Mouse (Mus musculus) megakaryocyte, embryonic 14.5 days (primary cell): ENCODE data around the gene Myt1l. TPM values are rescaled to one million over a fixed set of nuclear protein-coding genes. Genes with fewer than 3 reads are reported as not detected.

ENCODE experiments used
- H3K27me3 ChIP-seq: replicated peaks from 2 replicates; pipeline ENCODE3; 2012; ENCODE audit warnings: inconsistent platforms
- H3K36me3 ChIP-seq: replicated peaks from 2 replicates; pipeline ENCODE3; 2012; ENCODE audit warnings: low read length, inconsistent platforms, mixed read lengths
- H3K4me1 ChIP-seq: 2 replicates; pipeline ENCODE4 v1.6.1; 2012; ENCODE audit warnings: inconsistent platforms
- H3K4me3 ChIP-seq: replicated peaks from 2 replicates; pipeline ENCODE3; 2012; ENCODE audit warnings: moderate library complexity, mild to moderate bottlenecking, inconsistent platforms
- H3K9me3 ChIP-seq: 2 replicates; pipeline ENCODE4 v1.6.1; 2012; ENCODE audit warnings: inconsistent platforms
- FLI1 ChIP-seq: IDR thresholded peaks from 2 replicates; pipeline ENCODE4 v1.6.1; 2012; ENCODE audit warnings: low read length, inconsistent platforms, mixed read lengths
- GATA1 ChIP-seq: IDR thresholded peaks from 3 replicates; pipeline ENCODE4 v1.6.1; 2012; ENCODE audit warnings: mixed read lengths, low read length, inconsistent platforms, borderline replicate concordance
- polyA plus RNA-seq: library from polyadenylated mRNA; stranded (reverse); fragments of >175 nt; gene quantifications from 2 replicates; pipeline ENCODE4 v1.2.3, GENCODE M21; 2012; ENCODE audit warnings: low replicate concordance; ENCODE audit not compliant: insufficient read depth

The Myt1l gene
- polyA plus RNA-seq, 1 experiment: 0.23 TPM

DNA sequence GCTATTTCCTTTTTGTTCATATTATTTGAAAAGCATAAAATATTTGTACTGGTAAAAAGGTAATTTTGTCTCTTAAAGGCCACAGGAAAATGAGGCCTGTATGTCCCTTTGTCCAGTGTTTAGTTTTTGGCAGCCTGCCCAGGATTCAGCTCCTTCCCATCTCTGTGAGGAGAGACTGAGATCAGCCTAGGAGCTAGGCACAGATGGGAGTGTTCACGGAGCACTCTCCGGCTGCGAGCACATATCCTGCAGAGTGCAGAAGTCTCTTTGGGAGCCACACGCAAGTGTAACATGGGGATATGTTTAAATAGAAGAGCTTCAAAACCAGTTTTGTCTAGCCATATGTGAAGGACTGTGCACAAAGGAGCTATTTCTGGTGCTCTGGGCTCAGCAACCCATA is 174.4 kb downstream of the Myt1l start:
- H3K4me3 ChIP-seq: no peak overlapping the region
- H3K4me1 ChIP-seq: no peaks in the 10 kb centered on the region
- H3K9me3 ChIP-seq: peaks cover 6% of the 10 kb centered on the region; the same call in 1 of the 2 replicates
- TF ChIP-seq GATA1 (no peak), FLI1 (no peak)
- H3K27me3 ChIP-seq: no peaks in the 10 kb centered on the region
- H3K36me3 ChIP-seq: no peaks in the 10 kb centered on the region

DNA sequence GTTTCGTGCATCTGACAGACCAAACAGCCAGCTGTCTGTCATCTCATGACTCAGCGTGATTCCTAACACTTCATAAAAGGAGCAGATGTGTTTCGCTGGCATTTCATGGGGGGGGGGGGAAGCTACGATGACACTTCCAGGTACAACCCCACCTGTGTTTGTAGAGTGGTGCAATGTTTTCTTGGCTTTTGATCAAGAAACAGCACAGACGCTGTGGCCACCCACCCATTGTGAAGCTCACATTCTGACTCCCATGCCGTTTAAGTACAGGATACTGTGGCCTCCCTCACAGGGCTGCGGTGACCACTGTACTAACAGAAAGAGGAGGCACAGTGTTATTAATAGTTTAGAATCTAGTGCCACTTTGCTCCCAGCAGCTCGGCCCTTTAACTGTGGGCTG is 175.4 kb downstream of the Myt1l start:
- Histone ChIP-seq H3K4me3 (no peak overlapping the region), H3K36me3 (no peaks in the 10 kb centered on the region), H3K4me1 (no peaks in the 10 kb centered on the region), H3K27me3 (no peaks in the 10 kb centered on the region), H3K9me3 (0 out of 2 replicates have a peak, but pooled peaks cover 3% of the 10 kb centered on the region)
- TF ChIP-seq FLI1 (no peak), GATA1 (no peak)

DNA sequence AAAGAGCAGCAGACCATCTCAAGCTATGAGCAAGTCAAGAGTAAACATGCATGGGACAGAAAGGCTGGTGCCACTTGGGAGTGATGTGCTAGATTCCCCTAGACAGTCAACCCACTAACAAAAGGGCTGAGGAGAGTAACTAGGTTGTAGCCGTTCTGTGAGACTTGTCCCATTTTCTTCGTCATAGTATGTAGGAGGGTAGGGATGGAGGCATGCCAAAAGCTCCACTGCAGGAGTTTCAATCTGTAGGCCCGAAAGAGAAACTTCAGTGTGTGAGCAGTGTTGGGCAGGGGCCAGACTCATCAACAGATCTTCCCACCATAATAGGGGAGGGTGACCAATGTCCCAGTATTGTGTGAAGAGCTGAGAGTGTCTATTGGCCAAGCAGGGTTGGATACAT is 178.9 kb downstream of the Myt1l start:
- no peaks in the 10 kb centered on the region for H3K36me3 ChIP-seq
- no peaks in the 10 kb centered on the region for H3K4me1 ChIP-seq
- no peak overlapping the region for H3K4me3 ChIP-seq
- TF ChIP-seq FLI1: no peak
- no peak for TF ChIP-seq GATA1
- 0 out of 2 replicates have a peak, but pooled peaks cover 3% of the 10 kb centered on the region for H3K9me3 ChIP-seq
- no peaks in the 10 kb centered on the region for H3K27me3 ChIP-seq

DNA sequence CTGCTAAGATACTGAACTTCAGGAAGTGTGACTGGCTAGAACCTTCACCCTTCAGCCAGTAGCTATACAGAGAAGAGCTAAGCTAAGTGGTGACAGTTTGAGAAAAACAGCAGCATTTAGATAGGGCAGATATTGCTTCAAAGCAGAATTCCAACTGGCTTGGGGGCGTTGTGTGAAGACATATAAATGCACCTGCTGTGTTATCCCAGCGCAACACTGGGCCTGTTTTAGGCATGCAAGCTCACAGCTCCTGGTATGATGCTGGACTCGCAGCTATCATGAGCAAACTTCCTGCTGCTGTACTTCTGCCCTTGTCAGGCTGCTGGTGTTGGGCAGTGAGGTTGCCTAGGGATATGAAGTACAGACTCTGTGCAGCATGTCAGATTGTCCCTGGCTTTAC is 180.0 kb downstream of the Myt1l start:
- Histone ChIP-seq H3K36me3 (no peaks in the 10 kb centered on the region), H3K9me3 (no peaks in the 10 kb centered on the region), H3K4me1 (no peaks in the 10 kb centered on the region), H3K27me3 (no peaks in the 10 kb centered on the region), H3K4me3 (no peak overlapping the region)
- TF ChIP-seq FLI1 (no peak), GATA1 (no peak)

DNA sequence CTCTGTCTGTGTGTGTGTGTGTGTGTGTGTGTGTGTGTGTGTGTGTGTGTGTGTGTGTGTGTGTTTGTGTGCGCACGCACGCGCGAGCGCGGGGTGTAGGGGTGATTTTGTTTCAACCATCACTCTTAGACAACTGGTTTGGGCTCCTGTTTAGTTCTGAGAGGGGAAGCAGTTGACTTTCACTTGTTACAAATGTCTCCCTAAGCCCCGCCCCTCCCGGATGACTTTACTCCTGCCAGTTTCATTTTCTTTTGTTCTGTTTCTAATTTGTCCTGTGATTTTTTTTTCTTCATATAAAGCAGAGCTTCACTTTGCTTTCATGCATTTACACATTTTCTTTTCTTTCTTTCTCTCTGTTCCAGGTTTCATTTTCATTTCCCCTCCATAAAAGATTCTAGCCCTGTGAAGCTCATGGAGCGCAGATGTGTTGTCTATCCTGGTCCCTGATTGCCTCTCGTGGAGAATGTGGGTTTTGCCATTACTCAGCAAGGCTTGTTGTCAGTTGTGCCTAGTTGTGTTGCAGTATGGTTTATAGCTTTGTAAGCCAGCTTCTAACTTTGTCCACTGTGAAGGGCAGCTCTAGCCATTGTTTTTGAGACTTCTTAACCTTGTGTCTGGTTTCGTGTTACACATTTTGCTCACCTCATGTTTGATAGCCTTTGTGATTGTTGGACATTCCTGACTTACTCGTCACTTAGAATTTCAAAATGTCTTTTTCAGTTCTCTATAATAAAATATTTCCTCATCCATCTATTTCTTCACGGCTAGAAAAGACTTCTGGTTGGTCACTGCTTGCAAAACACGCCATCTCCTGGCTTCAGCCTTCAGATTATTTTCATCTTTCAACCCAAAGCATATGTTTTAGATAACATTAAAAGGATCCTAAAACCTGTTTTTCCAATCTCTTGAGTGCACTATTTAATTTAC is 184.9 kb downstream of the Myt1l start:
- Histone ChIP-seq H3K9me3 (no peaks in the 10 kb centered on the region), H3K4me1 (no peaks in the 10 kb centered on the region), H3K4me3 (peak overlapping the region; percentile 18), H3K36me3 (no peaks in the 10 kb centered on the region), H3K27me3 (no peaks in the 10 kb centered on the region)
- TF ChIP-seq FLI1 (no peak), GATA1 (no peak)

DNA sequence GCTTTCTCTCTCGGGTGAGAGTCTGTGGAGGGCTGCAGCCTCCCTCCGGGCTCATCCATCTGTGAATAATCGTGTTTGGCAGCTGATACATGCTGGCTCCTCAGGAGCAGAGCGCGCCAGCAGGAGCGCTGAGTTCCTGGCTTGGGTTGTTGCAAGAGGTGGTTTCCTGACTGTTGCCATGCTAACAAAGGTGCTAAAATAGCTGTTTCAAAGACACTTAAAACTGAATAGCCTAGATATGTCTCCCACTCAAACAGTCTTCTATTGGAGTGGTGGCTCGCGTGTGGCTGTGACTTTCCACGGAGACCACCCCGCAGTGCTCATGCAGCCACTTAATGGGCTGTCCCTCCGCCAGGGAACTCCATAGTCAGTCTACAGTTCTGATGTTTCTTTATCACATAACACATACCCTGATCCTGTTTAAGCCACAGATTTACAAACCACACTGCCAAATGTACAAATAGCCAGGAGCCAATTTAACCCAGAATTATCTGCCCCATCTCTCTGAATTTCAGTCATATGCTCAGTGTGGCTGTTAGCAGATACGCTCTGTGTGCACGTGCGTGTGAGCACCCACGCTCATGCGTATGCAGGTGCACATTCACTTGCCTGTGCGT is 195.6 kb downstream of the Myt1l start:
- Histone ChIP-seq H3K36me3 (no peaks in the 10 kb centered on the region), H3K27me3 (no peaks in the 10 kb centered on the region), H3K9me3 (peaks cover 23% of the 10 kb centered on the region), H3K4me1 (no peaks in the 10 kb centered on the region), H3K4me3 (no peak overlapping the region)
- TF ChIP-seq GATA1 (no peak), FLI1 (no peak)

DNA sequence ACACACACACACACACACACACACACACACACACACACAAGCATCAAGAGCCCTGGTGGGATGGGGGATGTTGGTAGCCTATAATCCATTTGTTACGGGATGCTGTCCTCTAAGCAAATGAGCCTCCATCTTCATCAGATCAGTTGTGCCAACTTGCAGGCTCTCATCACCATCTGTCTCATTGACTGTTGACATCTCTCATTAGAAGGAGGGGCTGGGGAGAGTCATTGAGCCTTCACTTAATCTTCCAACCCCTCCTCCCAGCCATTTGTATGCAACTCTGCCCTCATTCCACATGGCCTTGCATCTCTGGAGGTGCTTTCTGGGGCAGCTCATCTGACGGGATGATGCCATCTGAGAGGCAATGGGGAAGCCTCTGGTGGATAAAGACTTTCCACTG is 200.1 kb downstream of the Myt1l start:
- no peak overlapping the region for H3K4me3 ChIP-seq
- no peaks in the 10 kb centered on the region for H3K4me1 ChIP-seq
- H3K36me3 ChIP-seq: no peaks in the 10 kb centered on the region
- H3K9me3 ChIP-seq: peaks cover 20% of the 10 kb centered on the region
- no peaks in the 10 kb centered on the region for H3K27me3 ChIP-seq
- TF ChIP-seq FLI1 (no peak), GATA1 (no peak)

DNA sequence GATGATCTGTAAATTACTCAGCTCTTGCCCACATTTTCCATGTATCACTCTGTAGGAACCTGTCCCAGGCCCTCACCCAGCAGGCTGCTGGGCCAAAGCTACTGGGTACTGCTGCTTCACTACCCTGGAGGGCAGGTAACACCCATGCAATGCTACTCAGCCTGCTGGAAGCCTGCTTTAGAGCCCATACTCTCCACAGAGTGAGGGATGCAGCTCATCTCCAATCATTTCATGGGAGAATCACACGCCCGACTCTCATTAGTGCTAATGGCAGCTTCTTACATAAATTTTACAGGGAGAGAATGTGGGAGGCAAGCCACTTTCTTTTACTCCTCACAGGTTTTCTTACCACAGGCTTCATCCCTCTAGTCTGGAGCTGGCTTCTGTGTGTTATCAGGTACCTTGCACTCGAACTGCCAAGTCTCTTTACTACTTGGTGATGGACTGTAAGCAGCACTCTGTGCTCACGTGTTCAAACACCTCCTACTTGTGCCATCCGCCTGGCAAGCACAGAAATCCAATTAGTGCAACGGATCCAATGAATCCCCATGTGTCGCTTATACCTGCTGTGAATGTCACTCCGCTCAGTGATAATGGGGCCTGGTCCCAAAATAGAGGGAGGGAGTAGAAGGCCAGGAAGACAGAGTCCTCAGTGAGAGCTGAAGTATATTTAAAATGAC is 212.3 kb downstream of the Myt1l start:
- Histone ChIP-seq H3K4me1 (no peaks in the 10 kb centered on the region), H3K4me3 (no peak overlapping the region), H3K9me3 (peaks cover 18% of the 10 kb centered on the region; the same call in 1 of the 2 replicates), H3K27me3 (no peaks in the 10 kb centered on the region), H3K36me3 (no peaks in the 10 kb centered on the region)
- TF ChIP-seq GATA1: no peak
- no peak for TF ChIP-seq FLI1

DNA sequence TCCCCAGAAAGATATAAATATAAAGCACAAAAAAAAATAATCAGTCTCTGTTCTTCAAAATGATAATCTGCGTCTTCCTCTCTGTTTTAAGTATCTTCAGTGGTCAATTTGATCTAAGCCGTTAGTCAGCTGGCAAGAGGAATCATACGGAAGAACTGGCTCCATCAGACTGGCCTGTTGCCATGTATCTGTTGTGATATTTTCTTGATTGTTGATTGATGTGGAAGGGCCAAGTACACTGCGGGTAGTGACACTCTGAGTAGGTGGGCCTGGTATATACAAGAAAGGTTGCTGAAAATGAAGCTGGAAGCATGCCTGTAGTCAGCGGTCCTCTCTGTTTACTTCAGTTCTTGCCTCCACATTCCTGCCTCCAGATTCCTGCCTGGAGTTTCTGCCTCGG is 213.0 kb downstream of the Myt1l start:
- no peaks in the 10 kb centered on the region for H3K36me3 ChIP-seq
- no peaks in the 10 kb centered on the region for H3K4me1 ChIP-seq
- H3K27me3 ChIP-seq: no peaks in the 10 kb centered on the region
- peaks cover 16% of the 10 kb centered on the region; the same call in 1 of the 2 replicates for H3K9me3 ChIP-seq
- H3K4me3 ChIP-seq: no peak overlapping the region
- TF ChIP-seq GATA1: no peak
- no peak for TF ChIP-seq FLI1
